Mouse (Mus musculus): Measurements from ENCODE around the gene Cemip2. TPM values are rescaled to one million over a fixed set of nuclear protein-coding genes. Genes with fewer than 3 reads are reported as not detected.

Gene Cemip2
- polyA plus RNA-seq (2012; rRNA removed): 5.0 and 5.4 TPM in 2 replicates

DNA sequence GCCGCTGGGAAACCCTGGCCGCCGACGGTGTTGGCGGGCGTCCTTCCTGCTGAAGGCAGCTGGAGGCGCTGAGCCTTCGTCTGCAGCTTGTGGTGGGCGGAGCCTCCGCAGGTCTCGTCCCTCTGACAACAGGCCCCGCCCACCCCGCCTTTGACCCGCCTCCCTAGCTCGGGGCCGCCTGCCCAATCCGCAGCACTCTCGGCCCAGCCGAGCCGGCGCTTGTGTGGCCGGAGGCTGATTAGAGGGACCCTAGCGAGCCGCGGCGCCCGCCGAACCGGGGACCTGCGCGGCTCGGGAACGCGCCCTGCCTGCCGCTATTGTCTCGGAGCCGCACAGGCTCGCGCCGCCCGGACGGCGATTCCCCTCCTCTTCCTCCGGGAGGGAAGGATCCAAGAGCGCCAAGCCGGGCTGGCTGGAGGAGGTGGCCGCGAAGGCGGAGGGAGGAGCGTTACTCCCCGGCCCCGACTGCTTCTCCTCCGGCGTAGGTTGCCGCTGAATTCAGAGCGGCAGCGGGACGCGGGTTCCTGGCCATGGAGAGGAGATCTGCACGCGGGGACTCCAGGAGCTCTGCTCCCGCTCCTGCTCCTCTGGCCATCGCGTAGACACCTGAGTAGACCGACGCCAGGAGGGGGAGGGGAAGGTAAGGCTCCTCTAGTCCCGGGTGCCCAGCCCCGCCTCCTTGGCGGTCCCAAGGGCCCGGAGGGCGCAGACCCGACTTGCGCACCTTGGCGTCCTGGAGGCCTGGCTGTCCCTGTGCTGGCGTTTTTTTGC lies at the start of gene Cemip2:
Gene Cemip2 (plus strand): TSS at position 196 of the 771 bp plus-strand sequence.

Other genes starting within 250 kb of the Cemip2 start
- gene 1110059E24Rik, start 125.4 kb upstream of the Cemip2 start, polyA plus RNA-seq (2012; rRNA removed): 3.0 and 3.5 TPM in 2 replicates
- gene Abhd17b, start 125.2 kb upstream of the Cemip2 start, polyA plus RNA-seq (2012; rRNA removed): 25.8 and 28.5 TPM in 2 replicates